Comparison of ENCODE assay signal across 16 mouse cellular contexts in the genomic region with DNA sequence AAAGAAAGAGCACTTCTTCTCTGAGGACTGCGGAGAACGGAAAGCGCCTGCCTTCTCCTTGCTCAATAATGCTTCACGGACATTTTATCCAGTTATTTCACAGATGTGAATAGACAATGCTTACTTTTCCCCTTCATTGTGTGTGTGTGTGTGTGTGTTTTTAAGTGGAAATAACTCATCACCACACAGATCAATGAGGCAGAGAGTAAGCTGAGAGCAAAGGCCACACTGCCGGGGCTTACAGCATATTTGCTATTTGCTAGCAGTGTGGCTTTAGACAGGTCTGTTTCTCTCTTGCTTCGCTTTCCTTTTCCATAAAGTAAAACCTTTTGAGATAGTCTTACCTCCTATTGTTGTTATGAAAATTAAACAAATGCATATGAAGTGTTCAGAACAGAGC. TPM values are rescaled to one million over a fixed set of nuclear protein-coding genes. Genes with fewer than 3 reads are reported as not detected.
DNase-seq lines count a peak whose midpoint lies in the region; ATAC-seq and TF ChIP-seq lines count a peak whose summit lies in the region.
"Had no signal": no experiment of that assay in that cellular context is flagged by ENCODE, and none has a peak within 500 bp of the region (broad histone marks: within the 10 kb centered on the region; RNA-seq: fewer than 3 reads in every experiment).

No protein-coding gene starts in this region.

- H3K4me1 ChIP-seq in liver, embryonic 12.5 days: no peaks in the 10 kb centered on the region
- H3K4me1 ChIP-seq in liver, embryonic 11.5 days (replicated peaks; ENCODE audit: control insufficient read depth, insufficient read depth, low read length): no peaks in the 10 kb centered on the region
- 0 out of 2 replicates have a peak, but pooled peaks cover 6% of the 10 kb centered on the region for H3K4me1 ChIP-seq in liver, embryonic 13.5 days (replicated peaks)
- peaks cover 7% of the 10 kb centered on the region; the same call in 1 of the 2 replicates for H3K4me1 ChIP-seq in liver, postnatal 0 days (ENCODE audit: insufficient read depth)
- H3K4me1 ChIP-seq: embryonic facial prominence, embryonic 12.5 days; heart, embryonic 13.5 days had no signal

- TF ChIP-seq CTCF in liver, postnatal 0 days (IDR thresholded peaks at IDR 0.05; ENCODE audit: low read depth): no peak

- H3K27ac ChIP-seq in liver, embryonic 12.5 days: 0 out of 2 replicates have a peak overlapping the region, but pooled peaks have one; percentile 11
- H3K27ac ChIP-seq in liver, embryonic 11.5 days (ENCODE audit: low read depth, low read length): no peak overlapping the region
- peak overlapping the region; percentile 6; the same call in 1 of the 2 replicates for H3K27ac ChIP-seq in liver, embryonic 13.5 days
- peak overlapping the region; percentile 89 for H3K27ac ChIP-seq in liver, postnatal 0 days (ENCODE audit: low read depth)
- H3K27ac ChIP-seq: embryonic facial prominence, embryonic 12.5 days; heart, embryonic 13.5 days; hindbrain, embryonic 14.5 days had no signal

- WGBS in liver, embryonic 12.5 days (ENCODE audit: insufficient replicate concordance): 82% methylated on average over 6 of the region's 6 CpGs
- 91% methylated on average over 6 of the region's 6 CpGs for WGBS in liver, embryonic 11.5 days
- 83% methylated on average over 6 of the region's 6 CpGs for WGBS in liver, embryonic 13.5 days (ENCODE audit: insufficient replicate concordance)
- 66% methylated on average over 6 of the region's 6 CpGs for WGBS in liver, postnatal 0 days (ENCODE audit: insufficient replicate concordance)

- peak; percentile 27; the same call in 1 of the 2 replicates for TF ChIP-seq EP300 in liver, postnatal 0 days (IDR thresholded peaks at IDR 0.05; ENCODE audit: low read depth)

- no peaks in the 10 kb centered on the region for H3K9me3 ChIP-seq in liver, embryonic 12.5 days (replicated peaks)
- no peaks in the 10 kb centered on the region for H3K9me3 ChIP-seq in liver, embryonic 11.5 days (ENCODE audit: control insufficient read depth, low read length)
- no peaks in the 10 kb centered on the region for H3K9me3 ChIP-seq in liver, embryonic 13.5 days (replicated peaks)
- H3K9me3 ChIP-seq in liver, postnatal 0 days (ENCODE audit: low read length): no peaks in the 10 kb centered on the region
- H3K9me3 ChIP-seq: embryonic facial prominence, embryonic 12.5 days; heart, embryonic 13.5 days had no signal

- H3K9ac ChIP-seq in liver, embryonic 12.5 days: no peak overlapping the region
- H3K9ac ChIP-seq in liver, embryonic 11.5 days (ENCODE audit: low read depth, low read length): no peak overlapping the region
- H3K9ac ChIP-seq in liver, embryonic 13.5 days: no peak overlapping the region
- H3K9ac ChIP-seq in liver, postnatal 0 days (replicated peaks): 0 out of 2 replicates have a peak overlapping the region, but pooled peaks have one; percentile 22
- H3K9ac ChIP-seq: embryonic facial prominence, embryonic 12.5 days; heart, embryonic 13.5 days; hindbrain, embryonic 14.5 days had no signal

- no peak overlapping the region for H3K4me3 ChIP-seq in liver, embryonic 12.5 days
- H3K4me3 ChIP-seq in liver, embryonic 11.5 days (ENCODE audit: low read depth, low read length): no peak overlapping the region
- no peak overlapping the region for H3K4me3 ChIP-seq in liver, embryonic 13.5 days (replicated peaks)
- H3K4me3 ChIP-seq in liver, postnatal 0 days (ENCODE audit: low read depth, low read length): no peak overlapping the region
- H3K4me3 ChIP-seq: embryonic facial prominence, embryonic 12.5 days; heart, embryonic 13.5 days had no signal

- H3K4me2 ChIP-seq in liver, embryonic 12.5 days: no peak overlapping the region
- no peak overlapping the region for H3K4me2 ChIP-seq in liver, embryonic 11.5 days
- H3K4me2 ChIP-seq in liver, embryonic 13.5 days: no peak overlapping the region
- 0 out of 2 replicates have a peak overlapping the region, but pooled peaks have one; percentile 10 for H3K4me2 ChIP-seq in liver, postnatal 0 days (ENCODE audit: low read depth, low read length)
- H3K4me2 ChIP-seq: embryonic facial prominence, embryonic 12.5 days; heart, embryonic 13.5 days; hindbrain, embryonic 14.5 days had no signal

- intact Hi-C loops in gastrocnemius, postnatal 36 days (cut with DNase I): no loop called here

- H3K36me3 ChIP-seq in liver, embryonic 12.5 days: peaks cover 86% of the 10 kb centered on the region
- no peaks in the 10 kb centered on the region; the same call in 1 of the 2 replicates for H3K36me3 ChIP-seq in liver, embryonic 11.5 days (ENCODE audit: control insufficient read depth, insufficient read depth, low read length)
- peaks cover 70% of the 10 kb centered on the region for H3K36me3 ChIP-seq in liver, embryonic 13.5 days
- peaks cover 54% of the 10 kb centered on the region for H3K36me3 ChIP-seq in liver, postnatal 0 days (replicated peaks; ENCODE audit: insufficient read depth, low read length)
- H3K36me3 ChIP-seq: embryonic facial prominence, embryonic 12.5 days; heart, embryonic 13.5 days had no signal

- peak; percentile 15 for DNase-seq in embryo, embryonic 10.5 days (ENCODE audit: low spot score)
- no peak for DNase-seq in embryo, embryonic 11 days
- no peak for DNase-seq in liver, embryonic 11.5 days (ENCODE audit: low spot score)
- no peak for DNase-seq in liver, embryonic 13.5 days
- peak; percentile 26 for DNase-seq in liver, postnatal 0 days
- no peak for DNase-seq in gastrocnemius, postnatal 36 days
- DNase-seq: adrenal gland, postnatal 25 days; cerebellum, adult 2 months; cerebellum, postnatal 10 days; gastrocnemius, postnatal 14 days; heart, postnatal 4 days had no signal

- H3K27me3 ChIP-seq in liver, embryonic 12.5 days (replicated peaks): no peaks in the 10 kb centered on the region
- no peaks in the 10 kb centered on the region for H3K27me3 ChIP-seq in liver, embryonic 11.5 days (replicated peaks; ENCODE audit: control insufficient read depth, insufficient read depth, low read length)
- H3K27me3 ChIP-seq in liver, embryonic 13.5 days: no peaks in the 10 kb centered on the region
- H3K27me3 ChIP-seq in liver, postnatal 0 days (ENCODE audit: insufficient read depth, low read length): no peaks in the 10 kb centered on the region
- H3K27me3 ChIP-seq: embryonic facial prominence, embryonic 12.5 days; heart, embryonic 13.5 days had no signal

- ATAC-seq in liver, embryonic 12.5 days: no peak
- no peak for ATAC-seq in liver, embryonic 11.5 days (replicated peaks; ENCODE audit: low FRiP score)
- peak; percentile 59 for ATAC-seq in liver, embryonic 13.5 days (ENCODE audit: low read depth)
- ATAC-seq in liver, postnatal 0 days: peak; percentile 89
- ATAC-seq: forebrain, embryonic 16.5 days had no signal

RNA-seq across cellular contexts. Expression of gene Abcb4, which starts 11.0 kb away (rescaled TPM):
- 37.8 and 40.1 TPM in 2 replicates for polyA plus RNA-seq in liver, embryonic 12.5 days (2016; fragmentation: Nextera tagmentation; extraction: Ambion mirVana)
- 32.6 and 35.8 TPM in 2 replicates for polyA plus RNA-seq in liver, embryonic 11.5 days (2014; fragmentation: Nextera tagmentation; extraction: Ambion mirVana)
- polyA plus RNA-seq in liver, embryonic 13.5 days (2015; fragmentation: Nextera tagmentation; extraction: Ambion mirVana): 26.7 and 31.5 TPM in 2 replicates
- polyA plus RNA-seq in liver, postnatal 0 days (2015; fragmentation: Nextera tagmentation; extraction: Ambion mirVana): 64.7 and 75.6 TPM in 2 replicates
- 10 to 100 TPM; 70.1 to 78.3 TPM for total RNA-seq in gastrocnemius, postnatal 36 days (2021)

Comparison
In these comparisons a context has a peak if more than half of its experiments do, and no peak if none do; other contexts are left out.
1. DNase-seq: peak in embryo, embryonic 10.5 days (single experiment) and liver, postnatal 0 days (single experiment); none in embryo, embryonic 11 days (single experiment), liver, embryonic 11.5 days (single experiment), liver, embryonic 13.5 days (single experiment) and gastrocnemius, postnatal 36 days (0 of 2).
2. ATAC-seq: peak in liver, embryonic 13.5 days (single experiment) and liver, postnatal 0 days (single experiment); none in liver, embryonic 12.5 days (single experiment) and liver, embryonic 11.5 days (single experiment).